Mouse (Mus musculus): ENCODE measurements around the gene Pnkp.
A peak's percentile ranks its signal among the peaks of the same experiment; 100 is the strongest.

Pnkp gene

DNA sequence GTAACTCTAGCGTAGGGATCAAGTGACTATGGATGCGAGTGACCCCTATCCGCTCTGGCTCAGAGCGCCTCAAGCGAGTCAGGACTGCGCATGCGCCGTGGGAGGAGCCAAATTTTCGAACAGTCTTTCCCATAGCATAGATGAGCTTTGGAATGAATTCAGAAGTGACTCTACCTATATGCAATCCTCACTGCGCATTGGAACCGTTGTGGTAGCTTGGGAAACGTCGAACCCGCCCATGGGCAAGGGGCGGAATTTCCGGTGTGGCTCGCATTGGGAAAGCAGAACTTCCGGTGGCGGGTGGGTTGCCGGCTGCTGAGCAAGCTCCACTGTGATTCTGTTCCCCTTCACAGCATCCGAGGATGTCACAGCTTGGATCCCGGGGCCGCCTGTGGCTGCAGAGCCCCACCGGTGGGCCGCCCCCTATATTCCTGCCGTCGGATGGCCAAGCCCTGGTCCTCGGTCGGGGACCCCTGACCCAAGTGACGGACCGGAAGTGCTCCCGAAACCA, at the start of gene Pnkp:
Gene Pnkp, plus strand, starts transcription at position 98 of the 511 bp plus-strand sequence.
- DNase-seq (ENCODE audit: low spot score in 2 of 2), result peak; percentile 90 to 91

DNA sequence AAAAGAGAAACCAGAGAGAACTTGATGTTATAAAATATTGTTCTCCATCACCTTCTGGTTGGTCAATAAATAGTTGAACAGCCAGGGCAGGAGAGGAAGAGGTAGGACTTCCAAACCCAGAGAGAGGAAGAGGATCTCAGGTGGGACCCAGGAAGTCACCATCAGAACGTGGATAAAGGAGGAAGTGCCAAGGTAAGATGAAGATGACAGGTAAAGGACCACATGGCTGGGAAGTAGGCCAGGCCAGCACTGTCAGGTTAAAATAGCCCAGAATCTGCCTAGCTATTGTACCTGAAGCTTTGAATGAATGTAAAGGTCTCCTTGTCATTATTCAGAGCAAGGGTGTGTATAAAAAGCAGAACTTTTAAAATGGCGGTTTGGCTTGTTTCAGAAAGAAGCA, 48.0 kb upstream of the Pnkp start:
- peak in 1 of 2 experiments; percentile 1 for DNase-seq (ENCODE audit: low spot score in 2 of 2)

DNA sequence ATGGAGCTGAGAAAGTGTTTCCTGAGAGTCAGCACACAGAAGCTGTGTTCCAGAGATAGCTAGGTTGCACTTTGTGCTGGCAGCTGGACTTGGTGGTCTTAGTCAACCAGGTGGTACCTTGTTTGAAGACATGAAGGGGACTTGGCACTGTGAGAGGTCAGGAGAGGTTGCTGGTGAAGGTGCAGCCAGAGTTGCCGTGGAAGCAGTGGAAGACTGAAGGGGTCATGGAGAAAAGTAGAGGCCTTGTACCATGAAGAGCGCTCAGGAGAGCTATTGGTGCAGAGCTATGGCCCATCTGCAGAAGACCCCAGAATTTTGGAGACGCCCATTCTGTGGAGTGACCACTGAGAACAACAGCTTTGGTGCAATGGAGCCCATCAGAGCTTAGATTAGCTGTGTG, 47.5 kb upstream of the Pnkp start:
- peak in 1 of 2 experiments; percentile 2 for DNase-seq (ENCODE audit: low spot score in 2 of 2)

DNA sequence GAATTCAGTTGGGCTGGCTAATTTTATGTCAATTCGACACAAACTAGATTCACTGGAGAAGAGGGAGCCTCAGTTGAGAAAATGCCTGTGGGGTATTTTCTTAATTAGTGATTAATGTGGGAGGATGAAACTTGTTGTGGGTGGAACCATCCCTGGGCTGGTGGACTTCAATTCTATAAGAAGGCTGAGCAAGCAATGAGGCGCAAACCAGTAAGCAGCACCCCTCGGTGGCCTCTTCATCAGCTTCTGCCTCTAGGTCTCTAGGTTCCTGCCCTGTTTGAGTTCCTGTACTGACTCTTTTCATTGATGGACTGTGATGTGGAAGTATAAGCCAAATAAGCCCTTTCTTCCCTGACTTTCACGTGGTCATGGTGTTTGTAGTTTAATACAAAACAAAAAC, 46.6 kb upstream of the Pnkp start:
- DNase-seq (ENCODE audit: low spot score in 2 of 2), result no peak

DNA sequence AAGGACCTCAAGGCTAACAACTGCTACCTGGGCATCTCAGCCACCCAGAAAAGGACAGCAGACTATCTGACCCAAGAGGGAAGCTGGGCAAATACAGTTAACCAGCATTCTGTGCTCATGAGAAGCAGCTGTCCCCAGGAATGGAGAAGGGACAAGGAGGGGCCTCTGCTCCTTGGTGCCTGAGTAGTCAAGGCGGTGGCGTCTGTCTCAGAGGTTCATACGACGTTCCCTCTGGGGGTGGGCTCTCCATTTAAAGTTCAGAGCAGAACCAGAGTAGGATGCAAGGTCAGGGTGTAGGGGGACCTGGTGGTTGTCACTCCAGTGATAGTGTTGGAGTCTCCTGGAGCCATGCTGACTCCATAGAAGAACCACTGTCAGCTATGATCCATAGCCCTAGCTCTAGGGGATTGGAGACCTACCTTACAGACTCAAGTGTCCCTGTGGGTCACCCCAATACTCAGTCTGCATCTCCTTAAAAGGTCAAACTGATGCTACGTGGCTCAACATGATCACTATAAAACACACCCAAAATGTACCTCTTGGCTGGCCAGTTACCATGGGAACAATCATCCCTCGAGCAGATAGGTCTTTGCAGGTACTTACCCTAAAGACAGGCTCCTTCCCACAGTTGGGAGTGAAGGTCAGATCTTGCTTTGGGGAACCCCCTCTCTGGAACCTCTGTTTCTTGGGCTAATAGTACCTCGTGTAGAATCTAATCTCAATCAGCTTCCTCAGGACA, 46.0 kb upstream of the Pnkp start:
- DNase-seq (ENCODE audit: low spot score in 2 of 2), result peak in 1 of 2 experiments; percentile 2

DNA sequence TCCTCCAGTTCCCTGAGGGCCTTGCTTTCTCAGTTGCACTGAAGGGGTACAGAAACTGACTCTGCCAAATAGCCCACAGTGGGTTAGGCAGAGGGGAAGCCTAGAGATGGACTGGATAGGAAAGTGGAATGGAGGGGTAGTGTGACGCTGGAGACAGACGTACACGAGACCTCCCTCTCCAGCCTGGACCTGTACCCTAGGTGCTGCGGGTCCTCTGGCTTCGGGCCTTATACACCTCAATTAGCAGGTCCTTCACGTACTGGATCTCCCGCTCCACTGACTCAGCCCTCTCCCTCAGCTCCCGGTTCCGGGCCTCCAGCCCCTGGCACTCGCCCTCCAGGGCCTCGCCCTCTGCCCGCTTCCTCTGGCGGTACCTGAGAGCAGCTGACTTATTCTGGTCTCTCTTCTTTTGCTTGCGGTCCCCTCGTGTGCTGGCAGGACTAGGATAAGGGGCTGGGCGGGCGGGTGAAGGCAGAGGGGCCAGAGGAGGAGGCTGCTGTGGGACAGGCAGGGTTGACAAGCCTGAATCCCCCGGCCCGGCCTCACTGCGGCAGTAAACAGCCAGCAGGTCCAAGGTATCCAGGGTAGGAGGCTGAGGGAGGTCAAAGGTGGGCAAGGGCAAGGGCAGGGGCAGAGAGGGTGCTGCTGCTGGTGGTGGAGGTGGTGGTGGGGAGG, 44.2 kb upstream of the Pnkp start:
- DNase-seq (ENCODE audit: low spot score in 2 of 2), result peak in 1 of 2 experiments; percentile 8

DNA sequence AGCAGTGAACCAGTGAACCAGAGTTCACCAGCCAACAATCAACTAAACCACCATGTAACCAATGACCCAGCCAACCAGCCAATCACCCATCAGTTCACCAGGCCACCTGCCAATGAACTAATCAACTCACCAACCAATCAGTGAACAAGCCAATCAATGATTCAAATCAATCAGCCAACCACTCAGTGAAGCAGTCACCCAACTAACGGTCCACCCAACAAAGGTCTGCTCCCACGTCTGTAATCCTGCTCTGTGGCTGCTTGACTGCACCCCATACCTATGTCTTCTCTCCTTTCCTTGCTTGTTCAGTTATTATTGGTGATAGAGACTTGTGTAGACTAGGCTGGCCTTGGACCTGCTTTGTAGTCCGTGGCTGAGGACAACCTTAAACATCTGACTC, 43.0 kb upstream of the Pnkp start:
- DNase-seq (ENCODE audit: low spot score in 2 of 2), result peak in 1 of 2 experiments; percentile 3

DNA sequence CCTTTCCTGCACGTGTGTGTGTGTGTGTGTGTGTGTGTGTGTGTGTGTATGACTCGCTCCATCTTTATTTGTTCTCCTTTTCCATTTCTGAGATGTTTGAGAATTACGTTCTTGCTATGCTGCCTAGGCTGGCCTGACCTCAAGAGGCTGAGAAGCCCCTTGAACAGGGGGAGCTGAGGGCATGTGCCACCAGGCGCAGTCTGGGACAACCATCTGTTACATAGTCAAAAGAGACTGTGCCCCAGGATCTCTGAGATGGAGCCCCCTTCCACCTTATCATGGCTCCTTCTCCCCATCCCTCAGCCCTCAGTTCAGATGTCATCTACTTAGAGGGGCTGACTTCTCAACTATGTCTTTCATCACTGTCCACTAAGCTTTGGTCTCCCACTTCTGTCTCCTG, 42.5 kb upstream of the Pnkp start:
- no peak for DNase-seq (ENCODE audit: low spot score in 2 of 2)

DNA sequence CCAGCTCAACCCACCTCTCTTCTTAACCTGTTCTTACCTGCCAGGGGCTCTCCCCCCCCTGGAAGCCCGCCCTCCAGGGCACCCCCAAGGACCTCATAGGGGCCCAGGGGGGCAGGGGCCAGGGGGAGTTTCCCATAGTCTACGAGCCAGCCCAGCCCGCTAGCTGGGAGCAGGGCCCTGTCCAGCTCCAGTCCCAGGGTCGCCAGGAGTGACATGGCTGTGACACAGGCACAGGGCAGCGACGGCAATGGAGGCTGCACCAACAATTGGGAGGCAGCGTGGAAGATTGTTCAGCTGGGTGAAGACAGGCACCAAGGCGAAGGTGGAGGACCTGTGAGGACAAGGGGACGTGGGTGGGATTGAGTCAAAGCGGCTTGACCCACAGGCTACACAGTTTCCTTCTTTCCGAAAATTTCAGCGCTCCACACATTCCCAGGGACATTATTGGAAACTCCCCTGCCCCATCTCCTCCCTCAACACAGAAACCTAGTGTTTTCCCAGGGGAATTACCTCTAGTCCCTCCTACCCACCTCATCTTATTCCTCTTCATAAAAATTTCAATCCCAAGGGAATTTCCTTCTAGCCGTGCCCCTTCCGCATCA, 41.9 kb upstream of the Pnkp start:
- DNase-seq (ENCODE audit: low spot score in 2 of 2), result peak; percentile 28 to 44

DNA sequence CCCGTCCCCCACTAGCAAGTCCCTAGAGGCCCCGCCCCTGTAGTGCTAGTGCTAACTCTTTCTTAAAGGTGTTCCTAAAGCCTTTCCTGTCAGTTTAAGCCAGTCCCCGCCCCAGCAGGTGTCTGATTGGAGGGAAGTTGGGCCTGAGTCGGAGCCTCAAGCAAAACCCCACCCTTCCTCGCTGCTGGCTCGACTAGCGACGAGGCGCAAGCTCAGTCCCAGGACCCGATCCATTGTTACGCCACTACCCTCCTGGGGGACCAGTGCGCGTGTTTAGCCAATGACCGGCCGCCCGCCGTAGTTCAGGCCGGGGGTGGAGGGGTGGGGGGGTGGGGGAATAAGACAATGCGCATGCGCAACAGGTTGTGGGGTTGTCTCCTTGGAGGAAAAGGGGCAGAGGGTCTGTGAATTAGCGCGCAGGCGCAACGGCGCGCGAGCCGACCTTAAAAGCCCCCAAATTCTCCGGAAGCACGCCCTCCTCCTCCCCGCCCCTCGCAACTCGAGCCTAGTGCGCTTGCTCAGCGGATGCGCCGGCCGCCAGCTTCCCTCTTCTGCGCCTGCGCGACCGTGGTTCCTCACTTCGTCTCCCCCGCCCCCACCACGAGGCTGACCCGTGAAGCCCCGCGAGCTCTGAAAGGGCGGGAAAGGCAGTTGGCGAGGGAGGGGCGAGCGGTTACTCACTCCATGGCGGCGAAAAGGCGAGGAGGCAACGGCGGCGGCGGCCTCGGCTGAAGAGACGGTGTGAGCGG, 41.0 kb upstream of the Pnkp start, which contains the start of the genes Nup62 and Il4i1:
Gene Nup62, plus strand, starts transcription at position 368 of the 749 bp plus-strand sequence.
Gene Il4i1, plus strand, starts transcription at position 667 of the 749 bp plus-strand sequence.
- peak; percentile 99 for DNase-seq (ENCODE audit: low spot score in 2 of 2)

DNA sequence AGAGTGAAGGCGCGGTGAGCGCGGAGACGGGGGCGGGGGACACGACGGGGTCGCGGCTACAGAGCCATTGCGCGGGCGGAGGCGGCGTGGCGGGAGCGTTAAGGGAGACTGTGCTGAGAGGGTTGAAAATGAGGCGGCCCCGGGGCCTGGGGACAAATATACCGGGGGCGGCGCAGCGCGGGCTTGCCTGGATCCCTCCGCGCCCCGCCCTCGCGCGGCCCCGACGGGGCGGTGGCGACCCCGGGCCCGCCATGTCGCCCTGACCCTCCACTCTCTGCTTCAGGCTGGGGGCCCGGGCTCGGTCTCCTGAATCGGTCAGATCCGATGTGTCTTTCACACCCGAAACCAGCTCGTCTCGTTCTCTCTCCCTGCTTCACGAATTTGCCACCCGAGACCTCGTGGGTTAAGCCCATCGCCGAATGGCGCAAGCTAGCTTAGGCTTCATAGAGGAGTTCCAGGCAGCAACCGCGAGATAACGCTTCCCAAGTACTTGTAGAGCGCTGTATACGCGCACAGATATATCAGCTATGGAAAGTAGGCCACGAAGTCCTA, 40.4 kb upstream of the Pnkp start, which contains the start of gene Atf5:
Gene Atf5, minus strand, starts transcription at position 189 of the 552 bp plus-strand sequence.
- DNase-seq (ENCODE audit: low spot score in 2 of 2), result no peak

DNA sequence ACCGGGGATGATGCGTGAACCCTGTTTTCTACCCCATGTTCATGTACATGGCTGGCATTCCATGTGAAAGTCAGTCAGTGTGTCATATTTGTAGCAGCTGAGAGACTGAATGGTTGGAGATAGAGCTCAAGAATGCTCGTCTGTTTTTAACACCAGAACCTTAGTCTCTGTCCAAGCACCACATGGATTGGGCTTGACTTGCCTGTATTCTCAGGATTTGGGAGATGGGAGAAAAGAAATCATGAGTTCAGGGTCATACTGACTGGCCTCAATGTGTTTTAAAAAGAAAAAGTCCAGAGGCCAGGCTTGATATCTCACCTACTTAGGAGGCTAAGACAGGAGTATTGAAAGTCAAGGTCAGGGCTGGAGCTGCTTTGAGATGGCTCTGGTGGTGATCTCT, 39.5 kb upstream of the Pnkp start:
- DNase-seq (ENCODE audit: low spot score in 2 of 2), result peak; percentile 1 to 4

DNA sequence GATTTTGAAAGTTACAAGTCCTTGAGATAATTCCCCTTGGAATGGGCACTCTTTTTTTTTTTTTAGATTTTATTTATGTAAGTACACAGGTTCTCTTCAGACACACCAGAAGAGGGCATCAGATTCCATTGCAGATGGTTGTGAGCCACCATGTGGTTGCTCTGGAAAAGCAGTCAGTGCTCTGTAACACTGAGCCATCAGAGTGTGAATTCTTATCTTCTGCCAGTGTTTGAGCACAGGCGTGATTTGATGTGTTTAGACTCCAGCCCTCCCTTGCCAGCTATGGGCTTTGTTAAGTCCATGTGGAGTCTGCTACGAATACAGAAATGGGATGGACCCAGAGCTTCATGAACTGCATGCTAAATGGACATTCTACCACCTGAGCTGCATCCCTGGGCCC, 38.8 kb upstream of the Pnkp start:
- peak; percentile 7 to 9 for DNase-seq (ENCODE audit: low spot score in 2 of 2)

DNA sequence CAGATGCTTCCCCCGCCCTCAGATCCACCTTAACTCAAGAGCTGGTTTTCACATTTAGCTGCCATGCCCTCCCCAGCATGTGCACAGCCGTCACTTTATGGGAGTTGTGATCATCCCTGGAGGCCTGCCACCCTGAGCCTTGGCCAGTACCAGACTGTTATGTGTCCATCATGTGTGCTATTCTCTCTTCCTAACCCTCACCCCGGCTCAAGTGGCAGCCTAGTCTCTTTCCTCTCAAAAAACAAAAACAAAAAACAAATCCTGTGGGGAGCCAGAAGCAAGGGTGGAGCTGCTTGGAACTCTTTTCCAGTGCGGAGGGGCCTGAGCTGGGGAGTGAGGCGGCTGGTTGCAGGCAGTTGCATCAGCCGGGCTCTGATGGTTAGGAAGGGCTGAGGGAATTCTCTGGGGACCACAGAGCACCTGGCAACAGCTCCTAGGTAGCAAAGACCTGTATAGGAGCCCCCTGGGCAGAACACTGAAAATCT, 38.1 kb upstream of the Pnkp start:
- peak; percentile 12 to 25 for DNase-seq (ENCODE audit: low spot score in 2 of 2)

DNA sequence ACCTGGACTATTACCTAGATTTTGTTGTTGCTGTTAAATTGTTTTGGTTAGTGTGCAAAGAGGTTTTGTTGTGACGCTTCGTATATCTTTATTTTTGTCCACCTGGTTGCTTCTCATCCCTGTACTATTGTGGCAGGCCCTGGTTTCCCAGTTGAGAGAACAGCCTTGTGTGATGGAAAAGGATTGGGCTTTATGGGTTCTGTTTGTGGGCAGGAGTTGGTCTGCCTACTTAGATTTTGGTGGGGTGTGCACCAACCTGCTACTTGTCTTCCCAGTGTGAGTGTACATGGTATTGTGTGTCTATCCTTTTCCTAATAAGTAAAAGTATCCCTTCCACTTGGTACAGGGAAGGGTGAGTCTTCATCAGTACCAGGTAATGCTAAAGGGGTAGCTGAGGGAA, 37.5 kb upstream of the Pnkp start:
- peak; percentile 2 for DNase-seq (ENCODE audit: low spot score in 2 of 2)

DNA sequence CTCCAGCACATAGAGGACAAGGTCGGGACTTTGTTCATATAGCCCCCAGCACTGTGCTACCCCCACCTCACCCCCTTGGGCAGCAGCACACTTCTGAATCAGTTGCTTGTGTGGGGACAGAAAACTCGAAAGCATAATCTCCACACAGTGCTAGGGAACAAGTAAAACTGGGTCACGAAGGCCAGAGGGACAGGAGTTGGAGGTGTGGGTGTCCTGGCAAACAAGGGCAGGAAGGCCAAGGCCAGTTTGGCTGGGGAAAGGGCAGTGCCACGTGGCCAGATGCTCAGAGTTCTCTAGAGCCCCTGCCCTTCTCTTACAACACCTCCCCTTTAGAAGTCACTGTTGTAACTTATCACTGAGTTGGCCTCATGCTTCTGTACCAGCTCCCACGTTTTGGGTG, 37.1 kb upstream of the Pnkp start:
- DNase-seq (ENCODE audit: low spot score in 2 of 2), result peak; percentile 1 to 5

DNA sequence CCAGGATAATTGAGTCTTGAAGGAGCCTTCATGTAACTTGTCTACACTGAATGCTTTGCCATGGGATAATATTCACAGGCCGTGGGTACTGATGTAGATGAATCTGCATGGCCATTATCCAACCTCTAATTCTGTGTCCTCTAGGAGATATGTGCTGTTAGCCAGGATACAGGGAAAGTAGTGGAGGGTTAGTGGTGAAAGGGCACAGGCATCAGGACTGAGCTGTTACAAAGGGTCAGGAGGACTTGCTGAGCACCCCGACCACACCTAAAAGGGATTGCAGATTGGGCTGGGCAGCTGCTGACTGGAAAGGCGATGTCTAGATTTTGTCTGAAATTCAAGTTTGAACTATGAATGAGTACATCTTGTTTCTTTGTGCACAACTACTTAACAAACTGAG, 36.4 kb upstream of the Pnkp start:
- DNase-seq (ENCODE audit: low spot score in 2 of 2), result no peak

DNA sequence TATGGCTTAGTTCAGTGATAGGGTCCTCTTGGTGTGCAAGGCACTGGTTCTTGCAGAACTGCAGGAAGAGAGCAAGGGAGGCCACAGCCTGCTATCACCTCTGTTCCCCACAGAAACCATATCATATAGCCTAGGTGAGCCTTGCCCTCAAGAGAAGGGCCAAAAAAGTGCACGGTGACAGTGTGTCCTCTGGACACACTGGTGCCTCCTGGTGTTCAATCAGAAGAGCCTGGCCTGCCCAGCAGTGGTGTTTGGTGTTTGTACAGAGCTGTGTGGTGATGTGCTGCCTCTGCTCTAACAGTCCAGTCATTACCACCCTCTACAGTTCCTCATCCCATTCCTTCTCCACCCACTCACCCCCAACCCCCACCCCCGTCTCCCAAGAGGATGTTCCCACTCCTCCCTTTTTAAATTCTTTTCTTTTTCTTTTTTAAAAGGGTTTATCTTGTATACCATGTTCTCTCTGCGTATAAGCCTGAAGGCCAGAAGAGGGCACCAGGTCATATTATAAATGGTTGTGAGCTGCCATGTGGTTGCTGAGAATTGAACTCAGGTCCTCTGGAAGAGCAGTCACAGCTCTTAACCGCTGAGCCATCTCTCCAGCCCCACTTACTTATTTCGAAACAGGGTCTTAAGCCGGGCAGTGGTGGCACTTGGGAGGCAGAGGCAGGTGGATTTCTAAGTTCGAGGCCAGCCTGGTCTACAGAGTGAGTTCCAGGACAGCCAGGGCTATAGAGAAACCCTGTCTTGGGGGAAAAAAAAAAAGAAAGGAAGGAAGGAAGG, 35.1 kb upstream of the Pnkp start:
- DNase-seq (ENCODE audit: low spot score in 2 of 2), result peak; percentile 3 to 4

DNA sequence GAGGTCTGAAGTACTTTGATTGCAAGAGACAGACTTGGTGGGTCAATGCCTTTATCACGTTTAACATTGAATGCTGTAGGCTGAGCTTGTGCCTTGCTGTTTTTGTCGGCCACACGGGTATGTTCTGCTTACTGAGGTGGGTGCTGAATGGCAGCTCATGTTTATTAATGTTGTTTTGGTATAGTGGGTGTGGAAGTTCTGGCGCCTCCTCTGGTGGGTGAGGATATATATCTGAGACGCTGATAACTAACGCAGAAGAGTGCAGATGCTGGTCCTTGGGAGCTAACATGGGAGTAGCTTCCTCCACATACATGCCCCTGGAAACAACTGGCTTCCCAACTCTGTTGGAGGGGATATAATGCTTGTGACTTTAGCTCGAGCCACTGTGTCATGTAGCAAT, 33.5 kb upstream of the Pnkp start:
- peak in 1 of 2 experiments; percentile 2 for DNase-seq (ENCODE audit: low spot score in 2 of 2)

DNA sequence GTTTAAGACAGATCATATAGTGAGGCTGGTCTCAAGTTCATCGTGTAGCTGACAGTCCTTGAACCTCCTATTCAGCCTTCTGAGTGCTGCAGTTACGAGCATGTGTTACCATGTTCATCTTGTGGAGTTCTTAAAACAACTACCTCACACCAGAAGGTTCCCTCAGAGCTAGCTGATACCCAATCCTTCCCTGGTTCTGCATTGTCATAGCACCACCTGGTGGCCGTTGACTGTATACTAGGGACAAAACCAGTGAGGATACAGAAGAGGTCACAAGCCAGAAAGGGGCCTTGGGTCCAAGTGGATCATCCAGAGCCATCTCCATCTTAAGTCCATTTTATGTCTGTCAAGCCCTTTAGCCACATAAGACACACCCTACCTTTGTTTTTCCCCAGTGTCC, 32.1 kb upstream of the Pnkp start:
- DNase-seq (ENCODE audit: low spot score in 2 of 2), result peak in 1 of 2 experiments; percentile 76
